Mouse (Mus musculus): ENCODE data around the gene Arl1.
"Not testable (repeated sequence)": the region's sequence is repeated elsewhere in the genome, so short reads cannot be mapped to it uniquely, and the experiment has no call there.

The Arl1 gene

DNA sequence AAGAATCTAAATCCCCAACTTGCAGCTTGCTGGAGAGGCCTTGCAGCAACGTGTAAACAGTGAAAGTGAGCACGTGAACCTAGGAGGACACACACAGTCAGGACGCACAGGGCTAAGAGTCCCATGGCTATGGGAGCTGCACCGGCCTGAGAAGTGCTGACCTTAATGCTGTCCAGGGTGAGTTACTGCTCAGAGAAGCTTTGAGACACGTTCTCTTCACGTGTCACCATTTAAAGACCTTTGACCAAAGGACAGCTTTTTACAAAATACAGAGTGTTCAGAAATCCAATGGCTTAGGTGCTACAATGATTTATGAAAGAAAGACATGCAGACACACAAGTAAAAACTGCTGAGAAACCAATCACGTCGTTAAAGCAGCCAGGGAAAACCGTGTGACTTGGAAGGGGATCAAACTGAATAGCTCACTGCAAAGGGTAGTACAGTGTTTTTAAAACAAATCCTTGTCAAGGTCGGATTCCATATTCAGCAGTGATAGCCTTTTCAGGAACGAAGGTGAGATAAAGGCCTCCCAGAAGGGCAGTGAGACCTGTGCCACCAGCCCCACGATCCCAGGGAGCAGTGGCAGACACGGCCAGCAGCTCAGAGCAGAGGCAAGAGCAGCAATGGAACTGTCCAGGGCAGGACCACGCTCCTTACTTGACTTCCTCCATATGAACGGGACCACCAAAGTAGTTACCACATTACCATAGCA lies 34.9 kb downstream of the Arl1 start:
- peak; percentile 92 for DNase-seq

DNA sequence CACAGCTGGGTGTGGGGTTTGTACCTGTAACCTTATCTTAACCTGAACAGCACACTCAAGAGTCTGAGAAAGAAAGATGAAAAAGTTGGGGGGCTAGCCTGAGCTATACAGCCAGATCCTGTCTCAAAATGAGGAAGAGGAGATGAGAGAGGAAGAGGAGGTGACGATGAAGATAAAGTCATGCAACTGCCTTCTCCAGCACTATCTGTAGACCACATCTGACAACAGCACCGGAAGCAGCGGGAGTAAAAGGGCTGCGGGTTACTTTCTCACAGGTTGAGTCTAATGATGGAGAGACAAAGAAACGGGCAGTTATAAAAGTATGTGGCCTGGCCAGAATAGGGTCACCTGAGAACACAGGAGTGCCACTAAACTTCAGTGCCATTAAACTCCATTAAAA lies 38.3 kb downstream of the Arl1 start:
- DNase-seq = no peak

- no peak for DNase-seq
Measured at GRCm38 (mm10) chr10:88769676-88770075, 39.0 kb downstream of the Arl1 start.

- DNase-seq = not testable (repeated sequence)
Measured at GRCm38 (mm10) chr10:88772965-88773364, 42.3 kb downstream of the Arl1 start.

DNA sequence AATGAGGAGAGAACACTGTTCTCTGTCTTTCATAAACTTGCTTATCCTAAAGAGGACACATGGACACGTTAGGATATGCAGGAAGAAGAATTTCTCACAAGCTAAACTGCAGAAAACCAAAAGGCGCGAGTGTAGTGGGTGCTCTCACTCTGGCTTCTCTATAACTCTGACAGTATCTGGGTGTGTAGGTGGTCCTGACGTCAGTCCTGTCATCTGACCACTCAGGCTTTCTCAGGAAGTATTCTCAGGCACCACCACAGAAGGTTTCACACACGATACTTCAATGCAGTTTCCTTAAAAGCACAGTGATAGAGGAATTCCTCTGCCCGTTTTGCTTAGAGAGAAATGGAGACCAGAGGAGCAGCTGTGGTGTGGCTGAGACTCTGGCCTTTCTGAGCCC lies 45.5 kb downstream of the Arl1 start:
- DNase-seq = no peak

- DNase-seq = no peak
Measured at GRCm38 (mm10) chr10:88780716-88781115, 50.1 kb downstream of the Arl1 start.

GRCm38 (mm10) chr10:88783135-88783534 lies 52.5 kb downstream of the Arl1 start:
- DNase-seq = not testable (repeated sequence)

GRCm38 (mm10) chr10:88783941-88784340 lies 53.3 kb downstream of the Arl1 start:
- DNase-seq = peak; percentile 82

- peak; percentile 94 for DNase-seq
Measured at GRCm38 (mm10) chr10:88784513-88784931, 53.9 kb downstream of the Arl1 start.

GRCm38 (mm10) chr10:88793671-88794070 lies 63.0 kb downstream of the Arl1 start:
- DNase-seq = no peak
